Mouse (Mus musculus) CH12.LX (cell line): ENCODE results near the gene Mmab.

Experiments
- CHD1 ChIP-seq: IDR thresholded peaks from 2 replicates; pipeline ENCODE4 v1.6.1; 2012; ENCODE audit warnings: low read depth, low read length, improper control_type of control experiment, inconsistent platforms
- CTCF ChIP-seq, 2 experiments: IDR thresholded peaks in 1 of 2; conservative IDR thresholded peaks in 1 of 2; 2 replicates each; pipeline ENCODE4 v1.5.1; 2011 to 2012; ENCODE audit warnings: low read depth in 2 of 2, low read length in 2 of 2, improper control_type of control experiment in 1 of 2, inconsistent platforms in 1 of 2, mild to moderate bottlenecking in 1 of 2, moderate library complexity in 1 of 2
- GABPA ChIP-seq: IDR thresholded peaks from 2 replicates; pipeline ENCODE4 v1.6.1; 2012; ENCODE audit warnings: low read depth, low read length, improper control_type of control experiment, inconsistent platforms; ENCODE audit not compliant: insufficient replicate concordance
- POLR2A ChIP-seq: IDR thresholded peaks from 2 replicates; pipeline ENCODE4 v1.6.1; 2011; ENCODE audit warnings: low read depth, mild to moderate bottlenecking, improper control_type of control experiment, low read length
- TCF12 ChIP-seq: IDR thresholded peaks from 2 replicates; pipeline ENCODE4 v1.6.1; 2014; ENCODE audit warnings: low read depth, mild to moderate bottlenecking, inconsistent platforms, low read length, improper control_type of control experiment

DNA sequence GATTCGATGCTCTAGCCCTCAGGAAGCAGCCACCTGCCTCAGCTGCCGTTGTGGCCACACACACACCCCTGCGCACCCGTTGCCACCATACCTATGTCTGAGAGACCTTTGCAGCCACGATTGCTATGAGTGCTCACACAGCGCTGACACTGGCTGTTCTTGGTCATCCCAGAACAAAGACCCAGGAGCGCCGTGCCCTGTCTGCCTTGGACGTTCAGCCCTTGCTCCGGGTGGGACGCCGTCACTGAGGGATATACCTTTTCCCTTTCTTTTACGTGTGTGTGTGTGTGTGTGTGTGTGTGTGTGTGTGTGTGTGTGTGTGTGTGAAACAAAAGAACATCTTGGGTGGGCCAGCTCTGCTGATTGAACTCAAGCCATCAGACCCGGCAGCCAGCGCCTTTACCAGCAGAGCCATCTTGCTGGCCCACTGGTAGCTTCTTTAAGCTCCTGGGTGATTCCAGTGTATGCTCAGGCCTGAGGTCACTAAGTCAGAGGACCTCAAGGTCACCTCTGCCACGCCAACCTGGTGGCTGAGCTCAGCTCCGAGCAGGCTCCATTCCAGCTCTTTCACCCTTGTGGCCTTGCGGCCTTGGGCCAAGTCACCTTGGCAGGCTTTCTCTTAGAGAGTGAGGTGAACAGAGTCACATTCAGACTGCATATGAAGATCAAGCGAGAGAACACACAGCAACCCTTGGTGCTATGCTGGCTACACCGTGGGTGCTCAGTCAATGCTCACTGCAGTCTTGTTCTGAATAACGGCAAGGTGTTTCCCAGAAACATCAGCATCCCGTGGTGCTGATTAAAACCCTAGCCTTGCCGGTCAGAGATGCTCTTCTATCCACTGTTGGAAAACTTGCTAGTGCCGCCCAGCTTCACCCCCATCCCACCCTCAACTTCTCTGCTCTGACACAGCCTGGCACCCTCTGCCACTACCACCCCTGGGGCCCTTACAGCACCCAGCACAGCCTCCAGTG is 18.5 kb upstream of the Mmab start:
- TF ChIP-seq TCF12 (no peak), CTCF (conservative IDR thresholded peaks at IDR 0.05 in 1 of 2, IDR thresholded peaks at IDR 0.05 in 1 of 2; ENCODE audit: low read depth in 2 of 2, low read length in 2 of 2) (no peak), CHD1 (no peak), POLR2A (no peak), GABPA (no peak)
